Mouse (Mus musculus) liver, postnatal 0 days (tissue): ENCODE results near the gene Tcf7l2. TPM values are rescaled to one million over a fixed set of nuclear protein-coding genes. Genes with fewer than 3 reads are reported as not detected.

Source experiments
- ATAC-seq: fragments of 200-750 bp; cut with Nextera tagmentation; 2 replicates; pipeline ENCODE4 v1.8.0; 2017; ENCODE audit warnings: mild to moderate bottlenecking, moderate library complexity
- DNase-seq: peaks from one replicate; pipeline ENCODE4 v3.0.0-alpha.2; 2016
- H3K27ac ChIP-seq: fragments of 300-500 bp; sonication (generic); 2 replicates; pipeline ENCODE4 v1.5.1; 2014; ENCODE audit warnings: antibody characterized with exemption, moderate library complexity, mild to moderate bottlenecking, low read depth
- H3K27me3 ChIP-seq: fragments of 300-500 bp; sonication (generic); 2 replicates; pipeline ENCODE4 v1.6.1; 2014; ENCODE audit warnings: low read length, control low read depth, mixed read lengths; ENCODE audit not compliant: insufficient read depth
- H3K36me3 ChIP-seq: fragments of 300-500 bp; sonication (generic); replicated peaks from 2 replicates; pipeline ENCODE4 v1.6.1; 2014; ENCODE audit warnings: mild to moderate bottlenecking, control low read depth, low read length, moderate library complexity, mixed read lengths; ENCODE audit not compliant: insufficient read depth
- H3K4me1 ChIP-seq: fragments of 300-500 bp; sonication (generic); 2 replicates; pipeline ENCODE4 v1.6.1; 2014; ENCODE audit warnings: antibody characterized with exemption, mild to moderate bottlenecking, control low read depth; ENCODE audit not compliant: insufficient read depth
- H3K4me2 ChIP-seq: fragments of 300-500 bp; sonication (generic); 2 replicates; pipeline ENCODE4 v1.6.1; 2014; ENCODE audit warnings: low read depth, mild to moderate bottlenecking, low read length, moderate library complexity, mixed read lengths
- H3K4me3 ChIP-seq: fragments of 300-500 bp; sonication (generic); 2 replicates; pipeline ENCODE4 v1.5.1; 2014; ENCODE audit warnings: low read depth, low read length
- H3K9ac ChIP-seq: fragments of 300-500 bp; sonication (generic); replicated peaks from 2 replicates; pipeline ENCODE4 v1.6.1; 2014; ENCODE audit warnings: mild to moderate bottlenecking, moderate library complexity
- H3K9me3 ChIP-seq: fragments of 300-500 bp; sonication (generic); 2 replicates; pipeline ENCODE4 v1.6.1; 2016; ENCODE audit warnings: mild to moderate bottlenecking, control low read depth, low read length, mixed read lengths
- CTCF ChIP-seq: sonication (generic); IDR thresholded peaks from 2 replicates; pipeline ENCODE4 v1.5.1; 2016; ENCODE audit warnings: antibody characterized with exemption, low read depth
- EP300 ChIP-seq: IDR thresholded peaks from 2 replicates; pipeline ENCODE4 v1.6.1; 2016; ENCODE audit warnings: antibody characterized with exemption, low read depth, mild to moderate bottlenecking
- WGBS: fragments of 180-500 bp; shearing (Covaris S2); extraction: QIAGEN DNeasy Blood & Tissue Kit; methylation state at CpG from one replicate; pipeline ENCODE4 v1.1.7; 2014; ENCODE audit not compliant: insufficient replicate concordance; 5-methylcytosine and 5-hydroxymethylcytosine counted together
- polyA plus RNA-seq: library from polyadenylated mRNA; unstranded; fragments of >200 nt; fragmentation: Nextera tagmentation; extraction: Ambion mirVana; gene quantifications from 2 replicates; pipeline ENCODE4 v1.2.1, GENCODE M21; 2015

The Tcf7l2 gene
- polyA plus RNA-seq, 1 experiment from 2014 or later = 21.6 TPM

GRCm38 (mm10) chr19:55781087-55781486 lies 39.5 kb downstream of the Tcf7l2 start:
- no peak overlapping the region for H3K4me3 ChIP-seq
- DNase-seq = no peak
- H3K9ac ChIP-seq = no peak overlapping the region
- no peak overlapping the region for H3K27ac ChIP-seq
- H3K4me1 ChIP-seq = 0 out of 2 replicates have a peak, but pooled peaks cover 2% of the 10 kb centered on the region
- ATAC-seq = no peak
- no peaks in the 10 kb centered on the region for H3K9me3 ChIP-seq
- no peaks in the 10 kb centered on the region for H3K27me3 ChIP-seq
- TF ChIP-seq EP300 (no peak), CTCF (no peak)
- H3K36me3 ChIP-seq = no peaks in the 10 kb centered on the region
- no peak overlapping the region for H3K4me2 ChIP-seq
- 52% methylated on average over 10 of the region's 10 CpGs for WGBS

DNA sequence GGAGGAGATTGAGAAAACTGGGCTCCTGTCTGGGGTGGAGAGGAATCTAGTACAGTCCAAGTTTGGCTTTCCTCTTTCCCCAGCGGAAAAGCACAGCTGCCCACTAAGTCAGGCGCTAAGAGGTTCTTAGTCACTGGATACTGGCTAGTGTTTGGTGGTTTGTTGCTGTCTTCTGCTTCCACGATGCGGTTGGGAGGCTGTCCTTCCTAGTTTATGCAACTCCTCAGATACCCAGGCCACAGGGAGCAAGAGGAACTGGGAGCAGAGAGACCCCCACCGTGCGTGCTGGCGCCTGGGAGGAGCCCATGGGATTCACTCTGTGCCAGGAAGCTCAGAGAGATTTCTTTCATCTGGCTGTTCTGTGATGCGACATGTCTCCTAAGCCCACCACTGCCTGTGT lies 40.1 kb downstream of the Tcf7l2 start:
- H3K4me2 ChIP-seq = no peak overlapping the region
- no peak overlapping the region for H3K27ac ChIP-seq
- TF ChIP-seq CTCF (no peak), EP300 (no peak)
- H3K36me3 ChIP-seq = no peaks in the 10 kb centered on the region
- no peak for DNase-seq
- H3K9me3 ChIP-seq = no peaks in the 10 kb centered on the region
- 73% methylated on average over 8 of the region's 8 CpGs for WGBS
- no peak for ATAC-seq
- H3K4me3 ChIP-seq = no peak overlapping the region
- H3K27me3 ChIP-seq = no peaks in the 10 kb centered on the region
- no peaks in the 10 kb centered on the region for H3K4me1 ChIP-seq
- no peak overlapping the region for H3K9ac ChIP-seq

DNA sequence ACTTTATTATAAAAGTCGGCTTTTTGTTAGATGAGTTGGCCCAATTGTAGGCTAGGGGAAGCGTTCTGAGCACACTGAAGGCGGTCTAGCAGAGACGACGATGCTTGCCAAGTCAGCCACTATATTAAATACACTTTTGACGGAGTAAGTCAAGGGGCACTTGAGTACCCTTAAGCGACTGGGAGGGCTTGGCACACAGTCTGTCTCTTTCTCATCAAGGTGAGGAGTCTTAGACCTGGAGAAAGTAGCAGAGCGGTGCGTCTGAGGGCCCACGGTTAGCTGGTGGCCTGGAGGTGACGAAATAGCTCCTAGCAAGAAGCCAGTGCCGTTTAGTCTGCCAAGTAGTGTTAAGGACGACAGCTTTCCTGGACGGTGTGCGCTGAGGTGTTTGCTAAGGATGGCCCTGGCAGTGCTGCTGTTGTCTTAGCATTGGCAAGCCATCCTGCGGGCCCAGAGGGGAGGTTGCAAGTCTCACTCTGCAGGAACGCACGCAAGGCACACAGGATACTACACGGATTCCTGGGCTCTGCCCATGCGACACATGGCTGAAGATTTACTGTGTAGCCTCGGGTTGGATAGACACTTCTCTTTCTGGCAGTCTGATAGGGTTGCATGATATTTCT lies 43.3 kb downstream of the Tcf7l2 start:
- 83% methylated on average over 21 of the region's 21 CpGs for WGBS
- Histone ChIP-seq H3K4me3 (no peak overlapping the region), H3K27ac (no peak overlapping the region), H3K4me1 (peaks cover 4% of the 10 kb centered on the region; the same call in 1 of the 2 replicates), H3K4me2 (no peak overlapping the region), H3K36me3 (no peaks in the 10 kb centered on the region), H3K9me3 (no peaks in the 10 kb centered on the region), H3K27me3 (no peaks in the 10 kb centered on the region), H3K9ac (no peak overlapping the region)
- TF ChIP-seq EP300 (no peak), CTCF (no peak)
- ATAC-seq = no peak
- DNase-seq = no peak

GRCm38 (mm10) chr19:55787420-55787819 lies 45.8 kb downstream of the Tcf7l2 start:
- ATAC-seq (peak; percentile 47; the same call in 1 of the 2 replicates), DNase-seq (peak; percentile 67)
- Histone ChIP-seq H3K4me3 (no peak overlapping the region), H3K27me3 (no peaks in the 10 kb centered on the region), H3K4me1 (peaks cover 19% of the 10 kb centered on the region), H3K9ac (no peak overlapping the region), H3K4me2 (no peak overlapping the region), H3K9me3 (no peaks in the 10 kb centered on the region), H3K27ac (no peak overlapping the region), H3K36me3 (no peaks in the 10 kb centered on the region)
- TF ChIP-seq CTCF (no peak), EP300 (no peak)
- WGBS = 69% methylated on average over 13 of the region's 13 CpGs

DNA sequence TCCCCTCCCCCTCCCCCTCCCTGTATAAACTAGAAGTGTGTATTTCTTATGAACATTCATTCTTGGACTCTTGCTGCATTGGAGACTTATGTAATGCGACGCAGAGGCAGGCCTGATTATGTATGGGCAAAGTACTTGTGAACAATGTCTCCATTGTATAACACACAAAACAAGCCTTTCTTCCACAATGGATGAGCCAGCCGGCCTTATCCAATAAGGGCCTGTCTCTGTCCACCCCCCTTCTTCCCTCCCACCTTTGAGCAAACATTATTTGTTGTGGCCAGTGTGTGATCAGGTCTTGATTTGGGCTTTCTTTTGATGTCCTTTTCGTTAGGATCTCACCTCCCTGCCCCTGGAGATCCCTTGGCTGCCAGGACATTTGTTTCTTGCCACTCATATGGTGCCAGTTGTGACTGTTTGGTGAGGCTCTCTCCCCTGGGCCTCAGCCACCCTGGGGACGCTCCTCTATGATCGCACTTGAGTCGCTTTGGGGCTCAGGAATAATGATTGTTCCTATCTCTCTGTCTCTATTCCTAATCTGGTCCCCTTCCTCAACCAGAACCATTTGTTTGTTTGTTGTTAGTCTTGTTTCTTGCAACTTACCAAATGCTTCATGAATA lies 46.8 kb downstream of the Tcf7l2 start:
- H3K9me3 ChIP-seq = no peaks in the 10 kb centered on the region
- DNase-seq = no peak
- H3K27ac ChIP-seq = no peak overlapping the region
- peaks cover 29% of the 10 kb centered on the region for H3K4me1 ChIP-seq
- 65% methylated on average over 7 of the region's 7 CpGs for WGBS
- H3K27me3 ChIP-seq = no peaks in the 10 kb centered on the region
- H3K4me2 ChIP-seq = no peak overlapping the region
- no peak overlapping the region for H3K9ac ChIP-seq
- H3K4me3 ChIP-seq = no peak overlapping the region
- H3K36me3 ChIP-seq = no peaks in the 10 kb centered on the region
- ATAC-seq = no peak
- TF ChIP-seq CTCF (no peak), EP300 (no peak)

DNA sequence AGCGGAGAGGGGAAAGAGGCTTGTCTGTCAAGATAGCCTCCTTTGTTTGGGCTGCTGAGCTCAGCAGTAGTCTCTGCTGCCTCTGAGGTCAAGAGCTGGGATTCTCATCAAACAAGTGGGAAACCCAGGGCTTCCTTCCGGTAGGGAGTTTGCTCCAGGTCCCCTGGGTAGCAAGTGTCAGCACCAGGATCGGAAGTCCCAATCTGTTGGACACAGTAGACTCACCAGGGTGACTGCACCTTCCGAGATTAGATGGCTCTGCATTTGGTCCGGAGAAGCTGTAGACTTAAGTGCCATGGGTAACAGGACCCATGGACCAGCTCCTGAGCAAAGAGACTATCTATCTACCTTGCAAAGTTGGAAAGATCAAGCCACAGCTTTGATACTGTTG lies 47.3 kb downstream of the Tcf7l2 start:
- Histone ChIP-seq H3K27me3 (no peaks in the 10 kb centered on the region), H3K4me1 (peaks cover 32% of the 10 kb centered on the region)
- ATAC-seq = no peak

More for the DNA sequence above, 47.3 kb downstream of the Tcf7l2 start:
- DNase-seq = no peak
- Histone ChIP-seq H3K4me3 (no peak overlapping the region), H3K4me2 (no peak overlapping the region), H3K9ac (no peak overlapping the region), H3K27ac (no peak overlapping the region), H3K36me3 (no peaks in the 10 kb centered on the region), H3K9me3 (no peaks in the 10 kb centered on the region)
- TF ChIP-seq EP300 (no peak), CTCF (no peak)
- WGBS = 68% methylated on average over 5 of the region's 5 CpGs
